In genomic region chr3:103314291-103314690, GRCm38 (mm10) we compare ENCODE assay signal across 17 mouse cellular contexts. TPM values are rescaled to one million over a fixed set of nuclear protein-coding genes. Genes with fewer than 3 reads are reported as not detected.
DNase-seq lines count a peak whose midpoint lies in the region; ATAC-seq and TF ChIP-seq lines count a peak whose summit lies in the region.
"Had no signal": no experiment of that assay in that cellular context is flagged by ENCODE, and none has a peak within 500 bp of the region (broad histone marks: within the 10 kb centered on the region; RNA-seq: fewer than 3 reads in every experiment).

No protein-coding gene starts in this region.

- H3K9me3 ChIP-seq in intestine, postnatal 0 days (ENCODE audit: control insufficient read depth), result no peaks in the 10 kb centered on the region
- H3K9me3 ChIP-seq in hindbrain, embryonic 14.5 days (ENCODE audit: control insufficient read depth, low read length), result no peaks in the 10 kb centered on the region
- H3K9me3 ChIP-seq: embryonic facial prominence, embryonic 12.5 days; heart, embryonic 12.5 days had no signal

- DNase-seq in A20 (ENCODE audit: low read depth, low spot score), result peak; percentile 11
- peak; percentile 11 for DNase-seq in CD4-positive, CD25-positive, alpha-beta regulatory T cell, adult 2 months (ENCODE audit: low read depth, low spot score)
- no peak for DNase-seq in hindbrain, embryonic 14.5 days (ENCODE audit: low spot score)
- no peak for DNase-seq in yolk sac, embryonic 10.5 days (ENCODE audit: low spot score)
- DNase-seq: adrenal gland, postnatal 14 days; cerebellum, adult 8-10 months; cerebellum, postnatal 14 days; gastrocnemius, postnatal 10 days; kidney, adult 8-10 months had no signal

- H3K27me3 ChIP-seq in intestine, postnatal 0 days (replicated peaks; ENCODE audit: control insufficient read depth, insufficient read depth, low read length), result no peaks in the 10 kb centered on the region
- H3K27me3 ChIP-seq in hindbrain, embryonic 14.5 days (ENCODE audit: control insufficient read depth, insufficient read depth, low read length), result no peaks in the 10 kb centered on the region
- H3K27me3 ChIP-seq: embryonic facial prominence, embryonic 12.5 days; heart, embryonic 12.5 days had no signal

- no peaks in the 10 kb centered on the region for H3K4me1 ChIP-seq in intestine, postnatal 0 days (replicated peaks; ENCODE audit: control insufficient read depth, insufficient read depth, low read length)
- H3K4me1 ChIP-seq in hindbrain, embryonic 14.5 days (replicated peaks; ENCODE audit: control insufficient read depth, insufficient read depth, low read length), result no peaks in the 10 kb centered on the region
- H3K4me1 ChIP-seq: embryonic facial prominence, embryonic 12.5 days had no signal

- TF ChIP-seq CTCF in intestine, postnatal 0 days (IDR thresholded peaks at IDR 0.05; ENCODE audit: low read depth), result no peak

- H3K36me3 ChIP-seq in intestine, postnatal 0 days (ENCODE audit: control insufficient read depth, insufficient read depth), result peaks cover 4% of the 10 kb centered on the region; the same call in 1 of the 2 replicates
- H3K36me3 ChIP-seq in hindbrain, embryonic 14.5 days (replicated peaks; ENCODE audit: control insufficient read depth, insufficient read depth), result peaks cover 27% of the 10 kb centered on the region

- H3K4me3 ChIP-seq in intestine, postnatal 0 days (ENCODE audit: low read depth, low read length), result no peak overlapping the region
- no peak overlapping the region for H3K4me3 ChIP-seq in hindbrain, embryonic 14.5 days (replicated peaks; ENCODE audit: low read length)
- H3K4me3 ChIP-seq: embryonic facial prominence, embryonic 12.5 days; heart, embryonic 12.5 days had no signal

- ATAC-seq in common myeloid progenitor, adult 5-6 weeks (replicated peaks; ENCODE audit: low read depth, poor library complexity, severe bottlenecking), result peak; percentile 80
- ATAC-seq in megakaryocyte progenitor cell, adult 5-6 weeks (replicated peaks; ENCODE audit: poor library complexity), result peak; percentile 70
- ATAC-seq in intestine, postnatal 0 days, result no peak
- ATAC-seq in hindbrain, embryonic 14.5 days (ENCODE audit: low FRiP score), result no peak
- ATAC-seq: forebrain, embryonic 16.5 days; hindbrain, embryonic 16.5 days; intestine, embryonic 16.5 days had no signal

- no peak overlapping the region for H3K27ac ChIP-seq in intestine, postnatal 0 days (ENCODE audit: low read depth, low read length)
- H3K27ac ChIP-seq in hindbrain, embryonic 14.5 days, result no peak overlapping the region
- H3K27ac ChIP-seq: embryonic facial prominence, embryonic 12.5 days had no signal

- no peak overlapping the region for H3K4me2 ChIP-seq in intestine, postnatal 0 days (replicated peaks; ENCODE audit: low read depth)
- H3K4me2 ChIP-seq in hindbrain, embryonic 14.5 days (replicated peaks), result no peak overlapping the region
- H3K4me2 ChIP-seq: embryonic facial prominence, embryonic 12.5 days; heart, embryonic 12.5 days had no signal

- no peak overlapping the region for H3K9ac ChIP-seq in intestine, postnatal 0 days (ENCODE audit: low read depth, low read length)
- no peak overlapping the region for H3K9ac ChIP-seq in hindbrain, embryonic 14.5 days
- H3K9ac ChIP-seq: embryonic facial prominence, embryonic 12.5 days; heart, embryonic 12.5 days had no signal

RNA-seq across cellular contexts. Expression of gene Trim33, which starts 35.2 kb away (rescaled TPM):
- total RNA-seq in common myeloid progenitor, adult 5-6 weeks (2017), result 90.1 and 97.9 TPM in 2 replicates
- 97.0 and 110 TPM in 2 replicates for total RNA-seq in megakaryocyte progenitor cell, adult 5-6 weeks (2015)
- total RNA-seq in megakaryocyte progenitor cell, adult 5-6 weeks (2017), result 47.9 and 54.6 TPM in 2 replicates
- 7.3 and 7.6 TPM in 2 replicates for polyA plus RNA-seq in intestine, postnatal 0 days (2015; fragmentation: Nextera tagmentation; extraction: Ambion mirVana)
- 26.1 and 31.9 TPM in 2 replicates for polyA plus RNA-seq in hindbrain, embryonic 14.5 days (2014; fragmentation: Nextera tagmentation; extraction: Ambion mirVana)

Comparison
In these comparisons a context has a peak if more than half of its experiments do, and no peak if none do; other contexts are left out.
1. DNase-seq: peak in A20 (single experiment) and CD4-positive, CD25-positive, alpha-beta regulatory T cell, adult 2 months (single experiment); none in hindbrain, embryonic 14.5 days (single experiment) and yolk sac, embryonic 10.5 days (single experiment).
2. ATAC-seq: peak in common myeloid progenitor, adult 5-6 weeks (single experiment) and megakaryocyte progenitor cell, adult 5-6 weeks (single experiment); none in intestine, postnatal 0 days (single experiment) and hindbrain, embryonic 14.5 days (single experiment).